Mouse (Mus musculus): ENCODE results near the gene Abraxas2.

- TF ChIP-seq CTCF (IDR thresholded peaks at IDR 0.05 in 2 of 3, conservative IDR thresholded peaks at IDR 0.05 in 1 of 3; ENCODE audit: control insufficient read depth in 1 of 3, insufficient read depth in 1 of 3, low read depth in 2 of 3, low read length in 3 of 3, poor library complexity in 1 of 3, severe bottlenecking in 1 of 3) (no peak), ZNF384 (IDR thresholded peaks at IDR 0.05; ENCODE audit: low read depth, low read length) (no peak), EP300 (IDR thresholded peaks at IDR 0.05; ENCODE audit: low read depth in 1 of 2, low read length in 2 of 2) (no peak), TBP (IDR thresholded peaks at IDR 0.05; ENCODE audit: low read depth, low read length) (no peak), MYB (IDR thresholded peaks at IDR 0.05; ENCODE audit: low read depth, low read length) (no peak), MEF2A (IDR thresholded peaks at IDR 0.05; ENCODE audit: extremely low read depth, insufficient replicate concordance, low read depth, low read length, poor library complexity, severe bottlenecking) (no peak), POLR2A (IDR thresholded peaks at IDR 0.05; ENCODE audit: control insufficient read depth in 1 of 2, insufficient read depth in 1 of 2, low read depth in 1 of 2, low read length in 2 of 2, poor library complexity in 1 of 2) (no peak), TCF12 (IDR thresholded peaks at IDR 0.05; ENCODE audit: low read depth, low read length) (no peak), GATA1 (IDR thresholded peaks at IDR 0.05; ENCODE audit: low read depth, low read length) (no peak), USF1 (IDR thresholded peaks at IDR 0.05; ENCODE audit: low read depth, low read length) (no peak), USF2 (IDR thresholded peaks at IDR 0.05; ENCODE audit: borderline replicate concordance in 1 of 2, insufficient read depth in 1 of 2, low read depth in 1 of 2, low read length in 2 of 2) (no peak), MXI1 (IDR thresholded peaks at IDR 0.05; ENCODE audit: low read depth, low read length) (no peak), ZC3H11A (IDR thresholded peaks at IDR 0.05; ENCODE audit: low read depth, low read length) (no peak), MYC (IDR thresholded peaks at IDR 0.05; ENCODE audit: low read depth, low read length) (no peak)
Measured at GRCm38 (mm10) chr7:132890201-132890600, 31.2 kb downstream of the Abraxas2 start.
